Mouse (Mus musculus) v-Abl transformed pro-B cells (cell line): ENCODE results near the gene Gm9837.
"Not testable (repeated sequence)": the region's sequence is repeated elsewhere in the genome, so short reads cannot be mapped to it uniquely, and the experiment has no call there.

ENCODE experiments used
- in situ Hi-C, 2 experiments: fragments of 400-800 bp; cut with MboI; formaldehyde crosslinking; loops; one replicate each; pipeline ENCODE4 v1.15.1; 2025; ENCODE audit not compliant: unreplicated experiment in 2 of 2

Gm9837 gene

DNA sequence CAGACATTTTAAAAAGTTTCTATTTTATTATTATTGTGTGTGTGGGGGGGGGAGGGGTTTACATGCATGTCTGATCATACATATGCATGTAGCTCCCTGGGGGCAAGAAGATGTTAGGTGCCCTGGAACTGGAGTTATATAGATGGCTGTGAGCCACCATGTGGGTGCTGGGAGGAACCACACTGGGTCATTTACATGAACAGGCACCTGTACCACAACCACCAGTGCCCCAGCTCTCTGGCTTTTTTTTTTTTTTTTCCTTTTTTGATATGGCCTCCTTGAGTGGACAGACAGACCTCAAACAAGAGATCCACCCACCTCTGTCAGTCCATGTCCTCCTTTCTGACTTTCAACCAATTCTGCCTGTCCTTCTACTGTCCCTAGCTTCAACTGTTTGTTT is 41.1 kb downstream of the Gm9837 start:
- in situ Hi-C loops = no loop called here

DNA sequence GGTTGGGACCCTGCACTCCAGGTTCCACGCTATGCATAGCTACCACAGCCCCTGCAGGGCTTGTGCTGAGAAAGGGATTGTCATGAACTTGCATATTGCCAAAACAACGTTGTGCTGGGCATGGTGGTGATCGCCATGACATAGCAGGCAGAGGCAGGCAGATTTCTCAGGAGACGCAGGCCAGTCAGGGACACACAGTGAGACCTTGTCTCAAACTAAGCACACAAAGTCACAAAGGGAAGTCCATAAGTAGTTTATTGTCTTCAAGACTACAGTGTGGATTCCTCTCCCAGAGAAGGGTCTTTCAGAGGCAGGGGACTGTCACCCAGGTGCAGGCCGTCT is 41.6 kb downstream of the Gm9837 start:
- in situ Hi-C loops = no loop called here

DNA sequence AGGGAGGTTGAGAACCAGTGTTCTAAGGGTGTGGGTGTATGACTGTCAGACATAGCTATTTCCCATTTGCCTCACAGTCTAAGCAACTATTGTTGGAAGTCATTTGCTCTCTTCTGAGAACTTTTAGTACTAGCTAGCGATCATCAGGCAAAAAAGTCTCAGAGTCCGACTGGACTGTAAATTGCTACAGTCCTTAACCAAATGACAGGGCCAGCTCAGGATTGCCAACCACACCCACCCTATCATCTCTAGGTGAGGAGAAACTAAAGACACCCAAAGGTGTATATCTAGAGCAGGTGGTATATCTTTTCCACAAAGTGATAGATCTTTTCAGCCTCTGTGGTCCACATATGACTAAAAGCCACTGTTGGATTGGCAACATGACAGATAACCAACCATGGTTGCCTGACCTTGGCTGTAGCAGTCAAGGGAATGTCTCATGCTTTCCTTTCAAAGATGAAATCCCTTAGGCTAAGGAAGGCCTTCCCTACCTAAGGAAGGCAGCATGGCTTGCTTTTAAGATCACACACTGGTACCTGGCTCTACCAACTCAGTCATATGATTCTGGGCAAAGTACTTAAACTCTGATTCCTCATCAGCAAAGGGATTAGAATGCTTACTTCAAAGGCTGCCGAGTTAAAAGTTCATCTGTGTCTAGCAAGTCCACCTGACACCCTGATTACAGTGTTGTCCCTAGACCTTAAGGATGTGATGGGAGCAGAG is 42.1 kb downstream of the Gm9837 start:
- in situ Hi-C loops = no loop called here

DNA sequence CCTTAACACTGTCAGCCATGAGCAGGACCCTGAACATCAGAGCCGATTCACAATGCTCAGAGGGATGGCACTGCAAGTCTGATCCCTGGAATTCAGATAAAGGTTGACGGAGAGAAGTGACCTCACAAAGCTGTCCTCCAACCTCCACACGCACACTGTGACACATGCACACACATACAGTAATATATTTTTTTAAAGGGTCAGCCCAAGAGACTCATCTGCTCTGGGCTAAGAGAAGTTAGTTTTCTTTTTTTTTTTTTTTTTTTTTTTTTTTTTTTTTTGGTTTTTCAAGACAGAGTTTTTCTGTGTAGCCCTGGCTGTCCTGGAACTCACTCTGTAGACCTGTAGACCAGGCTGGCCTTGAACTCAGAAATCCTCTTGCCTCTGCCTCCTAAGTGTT is 43.4 kb downstream of the Gm9837 start:
- in situ Hi-C loops = not testable (repeated sequence)

- in situ Hi-C loops = no loop called here
These were observed 44.5 kb downstream of the Gm9837 start for GRCm38 (mm10) chr11:53425711-53426255.

GRCm38 (mm10) chr11:53425251-53425650 is 45.0 kb downstream of the Gm9837 start:
- in situ Hi-C loops = no loop called here

DNA sequence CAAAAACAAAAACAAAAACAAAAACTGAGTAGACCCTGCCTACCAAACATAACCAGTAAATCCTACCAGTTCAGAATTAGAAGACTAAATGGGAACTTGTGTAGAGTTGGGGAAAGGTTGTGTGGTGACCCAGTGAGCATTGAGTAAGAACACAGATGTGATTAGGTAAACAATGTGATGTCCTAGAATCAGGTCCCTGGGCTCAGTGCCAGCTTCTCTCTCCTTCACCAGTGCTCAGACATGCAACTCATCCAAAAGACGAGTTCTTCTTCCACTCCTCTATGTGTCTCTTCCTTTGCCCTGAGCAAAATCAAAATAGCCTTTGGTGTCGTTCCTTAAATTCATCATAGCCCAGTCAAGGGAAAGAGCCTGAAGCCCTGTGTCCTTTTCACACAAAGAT is 45.5 kb downstream of the Gm9837 start:
- in situ Hi-C loops = loop anchor here in 1 of 2 experiments (5.0 to 25.0 kb wide), 2 partner anchors 38 to 1013 kb away; no protein-coding TSS in a partner anchor

- in situ Hi-C loops = loop anchor here in 1 of 2 experiments (5.0 to 25.0 kb wide), 2 partner anchors 36 to 1011 kb away; no protein-coding TSS in a partner anchor
These were observed 47.2 kb downstream of the Gm9837 start, which contains the start of gene Leap2 for GRCm38 (mm10) chr11:53423036-53423435. Gene Leap2 (minus strand): TSS chr11:53423170.
